Mouse (Mus musculus): ENCODE results near the gene Alk.

DNA sequence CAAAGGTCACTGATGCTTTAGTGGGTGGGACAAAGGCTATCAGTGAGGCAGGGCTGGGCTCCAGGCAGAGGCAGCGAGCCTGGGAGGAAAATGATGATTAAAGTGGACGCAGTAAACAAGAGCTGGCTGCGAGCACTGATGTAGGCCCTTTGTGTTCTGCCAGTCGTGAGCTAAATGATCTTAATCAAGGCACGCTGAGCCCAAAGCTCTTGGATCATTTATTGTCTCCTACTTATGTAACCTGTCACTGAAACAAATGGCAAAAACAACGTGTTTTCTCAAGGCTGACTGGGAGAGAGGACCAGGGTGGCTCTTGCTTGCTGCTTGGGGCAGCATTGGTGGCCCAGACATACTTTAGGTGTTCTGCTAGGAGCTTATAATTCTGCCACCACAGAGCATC, 663.0 kb downstream of the Alk start:
- no peak for TF ChIP-seq CTCF (IDR thresholded peaks at IDR 0.05; ENCODE audit: low read depth, low read length)
- no peak for TF ChIP-seq POLR2AphosphoS5 (IDR thresholded peaks at IDR 0.05; ENCODE audit: insufficient replicate concordance, low read depth, low read length)
- no peak for TF ChIP-seq TAL1 (conservative IDR thresholded peaks at IDR 0.05; ENCODE audit: low read depth, low read length)

Measured in G1E (cell line).